Mouse (Mus musculus) urinary bladder, postnatal 25 days (tissue): ENCODE measurements around the gene Swi5.
A peak's percentile ranks its signal among the peaks of the same experiment; 100 is the strongest.

ENCODE experiments used
- DNase-seq: peaks from one replicate; pipeline ENCODE4 v3.0.0; 2022; ENCODE audit warnings: low spot score

Gene Swi5

DNA sequence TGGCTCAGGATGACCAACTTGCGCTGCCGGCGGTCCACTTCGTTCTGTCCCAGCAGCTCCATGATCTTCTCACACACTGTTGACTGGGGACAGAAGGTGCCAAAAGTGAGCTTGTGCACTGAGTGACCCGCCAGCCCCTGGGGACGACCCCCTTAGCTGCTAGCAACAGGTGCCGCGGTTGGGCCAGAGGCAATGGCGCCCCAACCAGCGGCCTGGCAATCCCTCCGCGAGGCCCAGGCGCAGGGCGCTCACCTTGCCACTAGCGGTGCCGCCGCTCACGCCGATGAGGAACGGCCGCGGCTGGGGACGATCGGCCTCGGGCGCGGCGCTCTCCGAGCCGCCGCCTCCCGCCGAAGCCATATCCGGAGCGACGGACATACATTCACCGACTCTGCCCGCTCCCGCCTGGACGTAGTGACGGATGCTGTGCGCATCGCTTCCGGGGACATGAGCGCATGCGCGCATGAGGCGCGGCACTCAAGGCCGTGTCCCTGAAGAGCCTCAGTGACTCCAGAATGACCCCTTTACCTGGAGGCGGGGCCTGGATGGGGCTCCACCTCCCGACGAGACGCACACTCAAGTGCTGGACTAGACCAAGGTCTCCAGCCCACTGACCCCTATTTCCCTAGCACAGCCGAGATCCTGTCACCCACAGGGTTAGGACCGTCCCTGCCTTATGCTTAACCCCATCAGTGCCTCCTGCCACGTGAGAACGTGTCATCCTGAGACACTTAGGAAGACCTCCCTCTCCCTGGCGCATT, 28.0 kb downstream of the Swi5 start, which contains the start of gene Uck1:
Gene Uck1 (minus strand): TSS at position 503 of the 761 bp plus-strand sequence.
- DNase-seq = peak; percentile 81

DNA sequence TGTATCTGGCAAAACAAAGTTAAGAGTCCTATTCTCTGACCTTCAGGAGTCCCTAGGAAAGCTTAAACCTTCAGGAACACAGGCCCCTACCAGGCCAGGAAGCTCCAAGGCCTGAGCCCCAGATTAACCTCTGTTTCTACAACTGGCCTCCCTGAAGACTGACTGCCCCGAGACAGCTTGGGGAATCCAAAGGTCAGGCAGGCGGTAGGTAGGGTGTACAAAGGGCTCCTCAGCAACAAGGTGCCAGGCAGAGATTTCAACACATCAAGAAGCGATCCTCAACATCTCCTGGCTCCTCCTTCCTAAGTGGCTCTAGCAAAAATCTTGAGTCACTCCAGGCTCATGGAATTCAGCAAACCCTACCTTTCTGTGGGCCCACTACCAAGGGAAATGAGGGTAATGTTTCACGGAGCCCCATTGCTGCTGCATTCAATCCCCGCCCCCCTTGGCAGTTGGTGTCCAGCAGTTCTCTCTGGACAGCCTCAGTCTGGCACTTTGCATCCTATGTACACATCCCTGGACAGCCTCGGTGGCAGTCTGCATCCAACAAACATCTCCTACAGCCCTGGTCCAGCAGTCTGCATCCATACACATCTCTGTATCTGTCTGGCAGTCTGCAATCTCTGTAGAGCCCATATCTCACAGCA, 28.9 kb downstream of the Swi5 start:
- no peak for DNase-seq

DNA sequence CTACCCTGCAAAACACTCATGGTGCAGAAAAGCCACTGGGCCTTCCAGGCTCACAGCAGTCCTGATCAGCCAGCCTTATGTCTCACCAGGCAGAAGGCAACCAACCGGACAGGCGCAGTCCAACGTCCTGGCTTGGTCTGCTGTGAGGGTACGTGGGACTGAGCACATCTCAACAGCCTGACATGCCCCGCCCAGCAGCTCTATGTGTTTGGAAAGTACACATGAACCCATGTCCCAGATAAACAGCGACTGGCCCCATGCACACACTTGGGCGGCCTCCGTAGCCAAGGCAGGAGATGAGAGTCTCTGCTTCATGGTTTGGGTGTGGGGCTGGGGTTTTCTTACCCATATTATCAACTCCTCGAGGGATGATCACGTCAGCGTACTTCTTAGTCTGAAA, 31.6 kb downstream of the Swi5 start:
- no peak for DNase-seq

DNA sequence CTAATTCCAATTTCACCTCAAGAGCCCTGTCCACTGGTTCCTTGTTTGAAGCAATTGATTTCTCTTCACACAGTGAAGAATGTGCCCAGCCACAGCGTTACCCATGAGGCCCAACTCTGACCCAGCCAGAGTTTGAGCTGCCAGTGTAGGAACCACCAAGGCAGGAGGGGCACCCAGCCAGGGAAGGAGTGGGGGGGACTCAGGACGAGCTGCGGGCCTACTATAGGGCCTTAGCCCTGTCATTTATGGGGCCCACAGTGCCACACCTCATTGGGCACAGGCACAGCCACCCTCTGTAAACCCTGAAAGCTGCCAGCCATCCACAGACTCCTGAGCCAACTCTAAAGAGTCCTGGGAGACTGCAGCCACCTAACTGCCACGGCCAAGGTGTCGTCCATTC, 33.3 kb downstream of the Swi5 start:
- no peak for DNase-seq

DNA sequence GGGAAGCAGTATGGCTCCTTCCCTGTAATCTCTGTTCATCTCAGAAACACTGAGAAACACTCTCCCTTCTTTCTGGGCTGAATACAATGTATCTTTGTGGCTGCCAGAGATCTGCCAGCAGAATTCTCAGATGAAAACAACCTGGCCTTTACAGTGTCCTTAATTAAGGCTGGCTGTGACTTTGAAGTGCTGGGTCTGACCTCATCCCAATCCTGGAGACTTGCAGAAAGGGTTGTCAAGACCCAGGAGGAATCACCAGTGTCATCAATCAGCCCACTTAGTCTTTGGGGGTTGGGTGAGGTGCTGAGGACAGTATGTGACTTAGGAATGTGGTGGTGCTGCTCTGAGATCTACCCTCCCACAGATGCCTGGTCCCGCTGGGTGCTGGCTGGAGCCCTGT, 34.5 kb downstream of the Swi5 start:
- no peak for DNase-seq

DNA sequence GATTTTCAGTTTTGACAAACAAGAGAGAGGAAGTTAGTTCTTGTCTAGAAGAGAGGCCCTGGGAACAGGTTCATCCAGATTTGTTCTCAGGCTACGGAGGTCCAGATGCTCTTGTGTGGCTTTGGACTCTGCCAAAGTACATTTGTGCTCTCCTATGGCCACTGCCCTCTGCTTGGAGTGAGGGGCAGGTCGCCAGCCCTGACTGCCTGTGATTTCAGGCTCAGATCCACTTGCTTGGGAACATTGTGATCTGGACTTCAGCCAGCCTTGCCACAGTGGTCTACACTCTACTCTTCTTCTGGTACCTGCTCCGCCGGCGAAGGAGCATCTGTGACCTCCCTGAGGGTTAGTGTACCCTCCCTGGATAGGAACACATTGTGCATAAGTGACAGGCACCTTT, 35.2 kb downstream of the Swi5 start:
- no peak for DNase-seq

DNA sequence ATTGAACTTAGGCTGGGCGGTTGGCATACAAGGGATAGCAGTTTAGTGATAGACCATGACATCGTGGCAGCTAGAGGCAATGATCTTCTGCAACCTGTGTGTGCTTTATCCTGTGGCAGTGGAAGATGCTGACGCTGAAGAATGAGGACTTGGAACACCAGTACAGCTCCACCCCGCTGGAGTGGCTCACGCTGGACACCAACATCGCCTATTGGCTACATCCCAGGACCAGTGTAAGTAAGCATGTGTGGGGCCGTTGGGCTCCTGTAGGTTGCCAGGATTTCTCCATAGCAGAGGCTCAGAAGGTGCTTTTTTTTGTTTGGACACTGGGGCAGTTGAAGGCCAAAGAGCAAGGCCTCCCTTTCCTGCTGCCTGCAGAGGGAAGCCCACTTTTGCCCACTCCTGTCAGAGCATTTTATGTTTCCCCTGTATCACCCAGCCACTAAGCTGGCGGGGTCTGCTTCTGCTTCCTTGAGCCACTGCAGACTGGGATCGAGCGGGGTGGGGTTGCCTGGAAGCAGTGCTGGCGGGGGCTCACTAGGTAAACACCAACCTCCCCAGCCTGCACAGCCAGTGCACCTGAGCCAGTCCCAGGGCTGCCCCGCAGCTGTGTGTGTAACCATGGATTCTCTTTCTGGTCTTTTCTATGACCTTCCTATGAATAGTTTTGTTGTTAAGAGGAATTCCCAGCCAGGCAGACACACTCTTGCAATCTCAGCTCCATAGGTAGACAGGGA, 35.9 kb downstream of the Swi5 start:
- DNase-seq = no peak

DNA sequence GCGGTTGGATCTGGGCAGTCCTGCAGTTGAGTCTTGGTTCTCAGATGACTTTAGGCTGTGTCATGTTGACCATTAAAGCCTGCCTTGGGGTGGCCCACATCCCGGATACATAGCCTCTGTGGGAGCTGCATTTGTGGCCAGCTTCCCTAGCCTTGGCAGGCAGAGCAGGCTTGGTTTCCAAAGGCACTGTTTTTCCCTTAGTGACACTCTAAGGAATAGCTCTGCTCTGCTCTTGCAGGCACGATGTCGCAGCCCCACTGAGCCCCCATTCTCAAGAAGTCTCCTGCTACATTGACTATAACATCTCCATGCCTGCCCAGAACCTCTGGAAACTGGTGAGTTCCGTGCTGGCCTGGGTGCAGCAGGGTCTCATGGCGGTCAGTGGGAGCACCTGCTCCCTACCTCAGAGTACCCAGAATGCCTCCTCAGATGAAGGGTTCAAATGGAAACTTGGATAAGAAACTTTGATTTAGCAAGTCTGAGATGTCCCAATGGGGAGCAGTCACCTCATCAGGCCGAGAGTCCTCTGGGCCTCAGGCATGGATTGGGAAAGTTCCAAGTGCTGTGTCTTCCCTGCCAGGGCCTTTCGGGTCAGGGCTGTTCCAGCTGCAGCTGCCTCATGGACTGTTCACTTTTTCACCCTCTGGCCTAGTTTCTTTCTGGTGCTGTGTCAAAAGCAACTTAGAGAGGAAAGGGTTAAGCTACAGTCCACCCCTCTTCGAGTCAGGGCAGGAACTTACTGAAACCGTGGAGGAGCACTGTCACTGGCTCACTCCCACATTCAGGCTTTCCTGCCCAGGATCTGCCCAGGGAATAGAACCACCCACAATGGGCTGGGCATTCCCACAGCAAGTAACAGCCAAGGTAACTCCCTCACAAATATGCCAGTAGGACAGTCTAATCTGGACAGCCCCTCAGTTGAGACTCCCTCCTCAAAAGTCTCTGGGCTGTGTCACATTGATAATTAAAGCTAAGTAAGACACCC, 39.2 kb downstream of the Swi5 start:
- no peak for DNase-seq

DNA sequence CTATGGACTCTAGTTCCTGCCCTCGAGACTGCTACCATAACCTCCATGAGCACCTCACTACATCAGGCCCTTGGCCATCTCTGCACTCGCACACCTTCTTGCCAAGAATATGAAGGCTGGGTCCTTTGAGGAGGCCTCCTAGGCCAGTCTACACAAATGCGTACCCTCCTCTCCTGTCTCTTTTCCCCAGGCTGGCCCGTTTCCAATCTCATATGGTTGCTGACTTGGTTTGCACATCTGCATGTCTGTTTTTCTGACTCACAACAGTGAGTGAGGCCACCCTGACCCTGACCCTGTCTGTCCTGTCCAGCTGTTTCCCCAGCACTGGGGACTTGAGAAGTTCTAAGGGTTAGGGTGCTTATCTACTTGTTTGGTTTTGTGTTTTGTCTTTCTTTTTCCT, 41.1 kb downstream of the Swi5 start:
- no peak for DNase-seq

DNA sequence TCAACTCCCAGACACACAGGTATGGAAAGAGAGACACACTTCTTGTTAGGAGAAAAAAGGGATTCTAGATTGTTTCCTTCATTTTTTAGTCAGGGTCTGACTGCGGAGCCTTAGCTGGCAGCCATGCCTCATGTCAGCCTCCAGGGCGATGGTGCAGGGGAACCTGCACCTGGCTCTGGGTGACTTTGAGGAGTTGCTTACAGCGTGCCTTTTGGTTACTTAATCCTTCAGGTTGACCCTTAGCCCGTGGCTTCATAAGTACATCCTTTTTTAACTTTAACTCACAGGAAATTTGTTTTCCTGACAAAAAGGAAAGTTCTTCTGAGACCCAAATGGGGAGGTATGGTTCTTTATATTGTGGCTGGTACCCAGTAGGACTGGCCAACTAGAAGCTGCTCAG, 44.9 kb downstream of the Swi5 start:
- no peak for DNase-seq

DNA sequence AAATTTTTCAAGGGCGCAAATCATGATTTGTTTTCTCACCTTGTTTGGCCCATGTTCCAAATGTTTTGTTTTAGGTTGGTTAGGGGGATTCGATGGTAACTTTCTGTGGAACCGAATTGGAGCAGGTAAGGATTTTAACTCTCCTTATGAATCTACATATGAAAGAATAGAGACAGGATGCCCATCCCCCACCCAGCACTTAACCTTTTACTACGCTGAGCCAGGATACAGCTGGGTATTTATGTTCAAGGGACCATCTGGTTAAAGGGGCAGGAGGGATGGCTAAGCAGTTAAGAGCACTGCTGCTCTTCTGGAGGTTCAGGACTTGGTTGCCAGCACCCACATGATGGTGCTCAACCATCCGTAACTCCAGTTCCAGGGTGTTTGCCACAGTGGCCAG, 47.3 kb downstream of the Swi5 start:
- DNase-seq = no peak

DNA sequence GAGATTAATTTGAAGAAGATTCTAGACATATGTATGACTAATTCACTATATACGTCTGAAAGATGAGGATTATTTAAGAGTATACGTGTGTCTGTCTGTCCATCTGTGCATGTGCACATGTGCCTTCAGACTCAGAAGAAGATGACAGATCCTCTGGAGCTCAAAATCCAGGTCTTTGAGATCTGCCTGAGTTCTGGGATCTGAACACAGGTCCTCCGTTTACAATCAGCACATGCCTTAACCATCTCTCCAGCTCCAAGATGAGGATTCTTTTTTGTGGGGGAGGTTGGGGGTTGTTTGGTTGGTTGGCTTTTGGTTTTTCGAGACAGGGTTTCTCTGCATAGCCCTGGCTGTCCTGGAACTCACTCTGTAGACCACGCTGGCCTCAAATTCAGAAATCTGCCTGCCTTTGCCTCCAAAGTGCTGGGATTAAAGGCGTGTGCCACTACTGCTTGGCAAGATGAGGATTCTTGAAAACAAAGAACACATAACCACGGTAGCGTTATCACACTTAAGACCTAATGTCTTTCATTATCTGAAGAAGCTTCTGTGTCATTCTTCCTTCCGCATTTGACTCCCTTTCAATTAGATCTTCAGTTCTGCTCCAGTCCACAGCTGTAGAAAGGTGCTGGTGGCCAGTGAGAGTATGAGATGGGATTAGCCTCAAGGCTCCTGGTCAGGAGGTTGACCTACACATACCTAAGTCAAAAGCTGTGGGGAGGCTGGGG, 49.0 kb downstream of the Swi5 start:
- DNase-seq = no peak

DNA sequence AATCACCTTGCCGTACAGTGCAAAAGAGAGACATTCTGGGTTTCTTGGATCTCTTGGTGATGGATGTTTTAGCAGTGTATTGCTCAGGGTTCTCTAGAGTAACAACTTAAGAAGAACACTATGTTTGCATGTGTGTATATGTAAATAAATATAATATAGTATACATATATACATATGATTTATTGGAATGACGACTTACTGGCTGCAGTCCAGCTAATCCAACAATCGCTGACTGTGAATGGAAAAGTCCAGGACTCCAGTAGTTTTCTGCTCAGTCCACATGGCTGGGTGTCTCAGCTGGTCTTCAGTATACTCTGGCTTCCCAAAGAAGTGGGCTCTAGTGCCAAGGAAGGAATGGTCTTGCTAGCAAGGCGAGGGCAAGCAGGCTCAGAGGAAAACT, 50.3 kb downstream of the Swi5 start:
- DNase-seq = no peak

DNA sequence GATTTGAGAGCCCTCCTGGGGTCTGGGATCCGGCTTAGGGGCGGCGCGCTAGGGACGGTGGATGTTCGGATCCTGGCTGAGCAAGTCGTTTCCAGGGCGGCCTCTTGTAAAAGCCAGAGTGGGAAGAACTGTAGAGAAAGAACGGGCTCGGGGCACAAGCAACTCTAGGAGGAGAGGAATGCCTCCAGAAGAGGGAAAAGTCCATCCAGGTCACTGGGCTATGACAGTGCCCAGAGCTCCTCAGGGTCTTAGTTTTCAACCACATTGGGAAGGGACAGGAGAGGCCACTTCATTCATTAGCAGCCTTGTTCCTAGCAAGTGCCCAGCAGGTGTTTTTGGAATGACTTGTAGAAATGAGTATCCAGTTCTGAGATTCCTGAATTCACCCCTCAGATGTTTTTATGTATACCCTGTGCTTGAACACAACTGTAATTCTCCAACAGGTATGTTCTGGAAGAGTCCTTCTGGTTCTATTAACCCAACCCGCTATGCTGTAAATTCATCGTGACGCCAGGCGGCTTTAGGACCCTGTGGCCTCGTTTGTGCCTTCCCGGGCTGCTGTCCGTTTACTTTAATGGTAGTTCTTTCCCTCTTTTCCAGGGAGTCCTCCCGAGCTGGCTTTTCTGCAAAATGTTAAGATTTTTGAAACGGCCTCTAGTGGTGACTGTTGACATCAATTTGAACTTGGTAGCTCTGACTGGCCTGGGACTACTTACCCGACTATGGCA, 51.0 kb downstream of the Swi5 start:
- peak; percentile 30 for DNase-seq

DNA sequence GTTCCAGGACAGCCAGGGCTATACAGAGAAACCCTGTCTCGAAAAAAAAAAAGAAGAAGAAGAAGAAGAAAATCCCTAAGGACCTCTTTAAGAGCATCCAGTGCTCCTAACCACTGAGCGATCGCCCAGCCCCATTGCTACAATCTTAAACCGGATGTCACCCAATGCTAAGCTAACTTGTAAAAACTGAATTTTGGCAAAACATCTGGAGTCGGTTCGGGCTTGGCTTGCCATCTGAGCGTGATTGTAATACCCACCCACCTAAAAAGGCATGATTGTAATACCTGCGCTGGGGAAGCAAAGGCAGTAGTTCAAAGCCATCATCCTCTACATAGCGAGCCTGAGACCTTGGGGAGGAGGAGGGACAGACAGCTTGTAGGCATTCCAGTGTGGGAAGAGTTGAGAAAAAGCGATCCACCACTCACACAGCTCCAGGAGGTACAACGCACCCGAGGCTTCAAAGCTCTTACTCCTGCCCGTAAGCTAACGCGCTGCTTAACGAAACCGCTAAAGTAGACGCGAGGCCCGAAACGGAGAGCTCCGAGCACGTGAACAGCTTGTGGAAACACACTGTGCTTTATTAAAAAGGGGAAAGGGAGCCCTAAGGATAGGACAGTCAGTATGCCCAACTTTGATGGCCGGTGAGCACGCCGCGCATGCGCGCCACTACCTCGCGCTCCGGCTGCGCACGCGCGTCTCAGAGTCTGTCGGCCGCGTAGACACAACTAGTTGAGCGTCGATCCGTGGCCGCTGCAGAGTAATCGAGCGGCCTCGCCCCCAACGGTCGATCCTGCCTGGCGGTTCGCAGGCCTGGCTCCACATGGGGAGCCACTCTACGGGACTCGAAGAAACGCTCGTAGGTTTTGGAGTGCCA, 51.8 kb downstream of the Swi5 start, which contains the start of gene Pomt1:
Gene Pomt1 (plus strand): TSS at position 705 of the 874 bp plus-strand sequence.
- DNase-seq = peak; percentile 83

DNA sequence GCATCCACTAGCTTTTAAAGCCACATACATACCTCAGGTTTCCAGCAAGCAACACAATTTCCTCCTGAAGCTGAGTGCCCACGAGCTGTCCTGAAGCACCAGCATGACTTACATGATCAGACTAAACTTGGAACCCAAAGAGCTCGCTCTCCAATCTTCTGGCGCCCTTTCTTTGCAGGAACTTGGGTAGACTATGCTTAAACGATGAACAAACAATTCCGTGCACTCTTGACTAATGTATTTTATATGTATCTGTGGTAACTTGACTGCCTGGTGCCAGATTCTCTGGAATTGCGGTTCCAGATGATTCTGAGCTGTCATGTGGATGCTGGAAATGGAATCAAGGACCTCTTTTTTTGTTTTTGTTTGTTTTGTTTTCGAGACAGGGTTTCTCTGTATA, 52.4 kb downstream of the Swi5 start:
- no peak for DNase-seq
